Comparison of ENCODE assay signal across 8 mouse cellular contexts in the genomic region with DNA sequence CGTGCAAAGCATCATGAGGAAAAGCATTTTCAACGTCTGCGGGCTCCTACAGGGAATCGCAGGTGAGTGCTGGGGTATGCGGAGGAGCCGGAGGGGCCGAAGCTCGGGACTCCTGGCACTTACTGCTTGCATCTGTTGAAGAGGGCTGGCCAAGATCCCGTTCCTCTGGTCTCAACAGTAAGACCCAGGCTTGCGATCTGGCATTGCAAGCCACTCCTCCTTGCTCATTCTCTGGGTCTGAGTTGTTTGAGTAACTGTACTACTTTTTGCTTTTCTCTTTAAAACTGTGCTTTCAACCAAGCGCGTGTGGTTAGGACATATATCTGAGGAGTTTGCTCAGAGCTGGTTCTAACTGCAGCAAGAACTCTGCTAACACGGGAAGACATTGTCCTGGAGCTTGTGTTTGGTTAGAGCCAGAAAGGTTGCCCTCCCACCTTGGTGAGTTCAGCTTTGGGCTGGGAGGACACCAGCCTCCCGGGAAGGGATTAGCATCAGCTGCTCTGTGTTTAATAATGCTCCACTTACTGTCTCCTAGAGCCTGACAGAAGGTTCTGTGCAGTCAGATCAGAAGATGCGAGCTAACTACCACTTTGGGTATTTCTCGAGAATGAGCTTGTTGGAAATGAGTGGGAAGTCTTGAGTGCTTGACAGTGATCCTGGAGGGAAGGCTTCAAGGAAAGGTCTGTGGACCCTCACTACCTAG.
A peak's percentile ranks its signal among the peaks of the same experiment; 100 is the strongest.
DNase-seq lines count a peak whose midpoint lies in the region; ATAC-seq lines count a peak whose summit lies in the region.

No protein-coding gene starts in this region.

- peaks cover 52% of the 10 kb centered on the region for H3K4me1 ChIP-seq in heart, embryonic 12.5 days (replicated peaks)
- peaks cover 3% of the 10 kb centered on the region for H3K4me1 ChIP-seq in embryonic facial prominence, embryonic 11.5 days (ENCODE audit: control insufficient read depth, insufficient read depth, low read length)
- peaks cover 19% of the 10 kb centered on the region for H3K4me1 ChIP-seq in intestine, embryonic 16.5 days (ENCODE audit: control insufficient read depth, insufficient read depth, low read length)
- H3K4me1 ChIP-seq in neural tube, embryonic 13.5 days (replicated peaks) = peaks cover 40% of the 10 kb centered on the region

- ATAC-seq in heart, embryonic 12.5 days (ENCODE audit: insufficient number of reproducible peaks, low FRiP score) = no peak
- ATAC-seq in embryonic facial prominence, embryonic 11.5 days (replicated peaks; ENCODE audit: insufficient number of reproducible peaks, low FRiP score, low TSS enrichment, low read depth) = no peak
- ATAC-seq in intestine, embryonic 16.5 days = no peak
- ATAC-seq in neural tube, embryonic 13.5 days (ENCODE audit: low read depth) = no peak

- H3K27me3 ChIP-seq in heart, embryonic 12.5 days (replicated peaks) = no peaks in the 10 kb centered on the region
- no peaks in the 10 kb centered on the region for H3K27me3 ChIP-seq in embryonic facial prominence, embryonic 11.5 days (ENCODE audit: control insufficient read depth, insufficient read depth, low read length)
- H3K27me3 ChIP-seq in intestine, embryonic 16.5 days (replicated peaks; ENCODE audit: control insufficient read depth, insufficient read depth, low read length) = no peaks in the 10 kb centered on the region
- peaks cover 49% of the 10 kb centered on the region for H3K27me3 ChIP-seq in neural tube, embryonic 13.5 days

- H3K9me3 ChIP-seq in heart, embryonic 12.5 days (replicated peaks) = no peaks in the 10 kb centered on the region
- H3K9me3 ChIP-seq in embryonic facial prominence, embryonic 11.5 days (replicated peaks; ENCODE audit: control insufficient read depth, low read length) = no peaks in the 10 kb centered on the region
- H3K9me3 ChIP-seq in intestine, embryonic 16.5 days (ENCODE audit: control insufficient read depth, low read length) = no peaks in the 10 kb centered on the region
- H3K9me3 ChIP-seq in neural tube, embryonic 13.5 days = no peaks in the 10 kb centered on the region

- DNase-seq in heart, adult 11 months = no peak
- peak; percentile 14 for DNase-seq in ES-CJ7 (ENCODE audit: low read depth, low spot score)
- no peak for DNase-seq in embryonic facial prominence, embryonic 11.5 days (ENCODE audit: low spot score)
- DNase-seq in spleen, adult 18-20 months = no peak
- no peak for DNase-seq in layer of hippocampus, postnatal 25 days (ENCODE audit: extremely low spot score in 1 of 2, low spot score in 1 of 2)

- H3K27ac ChIP-seq in heart, embryonic 12.5 days (ENCODE audit: poor library complexity, severe bottlenecking) = no peak overlapping the region
- H3K27ac ChIP-seq in embryonic facial prominence, embryonic 11.5 days (replicated peaks; ENCODE audit: low read depth, low read length) = no peak overlapping the region
- no peak overlapping the region for H3K27ac ChIP-seq in intestine, embryonic 16.5 days (ENCODE audit: low read length)
- no peak overlapping the region for H3K27ac ChIP-seq in neural tube, embryonic 13.5 days (replicated peaks)

- WGBS in heart, embryonic 12.5 days = 20% methylated on average over 16 of the region's 16 CpGs
- WGBS in embryonic facial prominence, embryonic 11.5 days = 18% methylated on average over 16 of the region's 16 CpGs
- 27% methylated on average over 16 of the region's 16 CpGs for WGBS in intestine, embryonic 16.5 days
- WGBS in neural tube, embryonic 13.5 days = 25% methylated on average over 16 of the region's 16 CpGs

- peak overlapping the region; percentile 95 for H3K4me2 ChIP-seq in heart, embryonic 12.5 days
- peak overlapping the region; percentile 91 for H3K4me2 ChIP-seq in embryonic facial prominence, embryonic 11.5 days (ENCODE audit: low read depth, low read length)
- H3K4me2 ChIP-seq in intestine, embryonic 16.5 days (ENCODE audit: low read depth, low read length) = peak overlapping the region; percentile 97
- peak overlapping the region; percentile 96 for H3K4me2 ChIP-seq in neural tube, embryonic 13.5 days

- peak overlapping the region; percentile 57 for H3K4me3 ChIP-seq in heart, embryonic 12.5 days
- peak overlapping the region; percentile 46 for H3K4me3 ChIP-seq in embryonic facial prominence, embryonic 11.5 days (ENCODE audit: low read depth, low read length)
- H3K4me3 ChIP-seq in intestine, embryonic 16.5 days (ENCODE audit: low read length) = peak overlapping the region; percentile 48
- peak overlapping the region; percentile 50 for H3K4me3 ChIP-seq in neural tube, embryonic 13.5 days

- 0 out of 2 replicates have a peak, but pooled peaks cover 7% of the 10 kb centered on the region for H3K36me3 ChIP-seq in heart, embryonic 12.5 days
- no peaks in the 10 kb centered on the region for H3K36me3 ChIP-seq in embryonic facial prominence, embryonic 11.5 days (replicated peaks; ENCODE audit: control insufficient read depth, insufficient read depth, low read depth, low read length)
- H3K36me3 ChIP-seq in intestine, embryonic 16.5 days (ENCODE audit: control insufficient read depth, insufficient read depth, low read length) = no peaks in the 10 kb centered on the region
- H3K36me3 ChIP-seq in neural tube, embryonic 13.5 days = no peaks in the 10 kb centered on the region

- peak overlapping the region; percentile 64 for H3K9ac ChIP-seq in heart, embryonic 12.5 days
- peak overlapping the region; percentile 59 for H3K9ac ChIP-seq in embryonic facial prominence, embryonic 11.5 days (replicated peaks; ENCODE audit: low read length)
- H3K9ac ChIP-seq in intestine, embryonic 16.5 days (ENCODE audit: low read depth, low read length) = peak overlapping the region; percentile 63
- peak overlapping the region; percentile 72 for H3K9ac ChIP-seq in neural tube, embryonic 13.5 days
